Mouse (Mus musculus): Measurements from ENCODE around the gene Map3k1. TPM values are rescaled to one million over a fixed set of nuclear protein-coding genes. Genes with fewer than 3 reads are reported as not detected.
"Not testable (repeated sequence)": the region's sequence is repeated elsewhere in the genome, so short reads cannot be mapped to it uniquely, and the experiment has no call there.

The Map3k1 gene
- polyA plus RNA-seq, 1 experiment from 2014 or later = 28.6 TPM

DNA sequence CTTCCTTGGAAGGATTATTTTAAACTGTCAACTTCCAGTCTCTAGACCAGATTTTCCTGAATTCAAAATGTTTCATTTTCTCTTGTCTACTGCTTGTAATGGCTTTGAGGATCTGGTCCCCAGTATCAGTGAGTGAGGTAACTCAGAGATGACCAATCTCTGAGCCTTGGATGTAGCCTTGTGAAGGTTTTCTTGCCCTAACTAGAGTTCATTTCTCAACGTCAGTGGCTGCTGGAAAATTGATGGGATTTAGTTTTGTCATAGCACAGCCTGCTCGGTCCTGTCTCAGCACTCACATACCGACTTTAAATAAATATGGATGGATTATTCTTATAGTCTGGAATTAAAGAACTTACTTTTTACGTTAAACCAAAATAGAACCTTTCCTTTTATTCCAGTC lies 98.3 kb downstream of the Map3k1 start:
- peaks cover 94% of the 10 kb centered on the region for H3K36me3 ChIP-seq
- no peak overlapping the region for H3K4me3 ChIP-seq
- no peaks in the 10 kb centered on the region for H3K27me3 ChIP-seq
- no peak overlapping the region for H3K9ac ChIP-seq
- 83% methylated on average over 4 of the region's 4 CpGs for WGBS
- no peak overlapping the region for H3K27ac ChIP-seq
- no peaks in the 10 kb centered on the region for H3K4me1 ChIP-seq
- H3K4me2 ChIP-seq = no peak overlapping the region
- no peaks in the 10 kb centered on the region for H3K9me3 ChIP-seq
- ATAC-seq (ENCODE audit: borderline replicate concordance, extremely low read depth, low FRiP score, low TSS enrichment) = no peak

DNA sequence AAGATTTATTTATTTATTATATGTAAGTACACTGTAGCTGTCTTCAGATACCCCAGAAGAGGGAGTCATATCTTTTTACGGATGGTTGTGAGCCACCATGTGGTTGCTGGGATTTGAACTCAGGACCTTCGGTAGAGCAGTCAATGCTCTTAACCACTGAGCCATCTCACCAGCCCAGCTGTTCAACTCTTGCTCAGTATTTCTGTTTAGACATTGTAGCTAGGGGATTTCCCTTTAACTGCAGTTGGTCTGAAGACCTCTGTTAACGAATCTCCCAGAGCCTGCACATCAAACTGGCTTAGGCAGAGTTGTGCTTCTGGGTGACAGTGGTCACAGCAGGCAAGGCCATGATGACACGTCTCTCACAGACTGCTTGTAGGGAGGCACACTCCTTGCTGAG lies 104.8 kb downstream of the Map3k1 start:
- 87% methylated on average over 4 of the region's 4 CpGs for WGBS
- H3K36me3 ChIP-seq = peaks cover 69% of the 10 kb centered on the region
- H3K27me3 ChIP-seq; H3K9ac ChIP-seq; H3K4me2 ChIP-seq; H3K4me3 ChIP-seq; H3K9me3 ChIP-seq; ATAC-seq (ENCODE audit: borderline replicate concordance, extremely low read depth, low FRiP score, low TSS enrichment); H3K4me1 ChIP-seq; H3K27ac ChIP-seq: not testable (repeated sequence)

DNA sequence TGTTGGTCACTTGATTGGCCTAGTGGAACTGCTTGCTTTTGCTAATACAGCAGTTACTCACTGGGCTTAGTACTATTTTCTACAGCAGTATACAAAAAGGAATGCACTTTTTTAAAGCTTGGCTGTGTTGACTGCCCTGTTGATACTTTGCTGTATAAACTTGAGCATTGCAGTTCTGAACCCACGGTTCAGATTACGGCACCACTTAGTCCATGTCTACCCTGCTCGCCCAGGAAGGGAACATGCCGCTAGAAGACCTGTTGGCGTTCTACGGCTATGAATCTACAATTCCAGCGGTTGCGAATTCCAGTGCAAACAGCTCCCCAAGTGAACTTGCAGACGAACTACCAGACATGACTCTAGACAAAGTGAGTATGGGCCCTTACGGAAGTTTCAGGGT lies 105.4 kb downstream of the Map3k1 start:
- H3K4me3 ChIP-seq = no peak overlapping the region
- H3K27me3 ChIP-seq = no peaks in the 10 kb centered on the region
- no peak for ATAC-seq (ENCODE audit: borderline replicate concordance, extremely low read depth, low FRiP score, low TSS enrichment)
- H3K4me1 ChIP-seq = no peaks in the 10 kb centered on the region
- no peak overlapping the region for H3K27ac ChIP-seq
- H3K4me2 ChIP-seq = no peak overlapping the region
- no peak overlapping the region for H3K9ac ChIP-seq
- peaks cover 63% of the 10 kb centered on the region for H3K36me3 ChIP-seq
- H3K9me3 ChIP-seq = no peaks in the 10 kb centered on the region
- WGBS = 93% methylated on average over 10 of the region's 10 CpGs

Other genes with a start within 250 kb of the Map3k1 start
- gene Gm10198, start 216.2 kb downstream of the Map3k1 start, polyA plus RNA-seq (2015; fragmentation: Nextera tagmentation; extraction: Ambion mirVana) = not detected in 2 replicates
- 19.3 and 20.5 TPM in 2 replicates for gene Mier3, start 128.0 kb downstream of the Map3k1 start, polyA plus RNA-seq (2015; fragmentation: Nextera tagmentation; extraction: Ambion mirVana)